Mouse (Mus musculus): ENCODE data around the gene Cnot2. TPM values are rescaled to one million over a fixed set of nuclear protein-coding genes. Genes with fewer than 3 reads are reported as not detected.

Cnot2 gene
- 37.8 and 38.8 TPM in 2 replicates for polyA plus RNA-seq (2015; fragmentation: Nextera tagmentation; extraction: Ambion mirVana)

DNA sequence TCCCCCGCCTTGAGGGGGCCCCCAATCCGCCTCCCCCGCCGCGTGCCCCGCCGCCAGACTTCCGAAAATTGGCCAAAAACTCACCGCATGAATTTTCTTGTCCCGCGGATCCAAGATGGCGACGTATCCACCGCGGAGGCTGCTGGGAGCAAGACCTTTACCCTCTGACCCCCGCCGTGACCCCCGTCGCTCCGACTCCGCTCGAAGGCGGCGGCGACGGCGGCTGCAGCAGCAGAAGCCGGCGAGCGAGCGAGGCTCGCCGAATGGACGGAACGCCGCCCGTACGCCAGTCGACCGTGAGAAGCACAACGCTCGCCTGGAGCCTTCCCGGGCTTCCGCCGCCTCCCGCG lies at the start of gene Cnot2:
Gene Cnot2 (minus strand): TSS at position 143 of the 350 bp plus-strand sequence.

DNA sequence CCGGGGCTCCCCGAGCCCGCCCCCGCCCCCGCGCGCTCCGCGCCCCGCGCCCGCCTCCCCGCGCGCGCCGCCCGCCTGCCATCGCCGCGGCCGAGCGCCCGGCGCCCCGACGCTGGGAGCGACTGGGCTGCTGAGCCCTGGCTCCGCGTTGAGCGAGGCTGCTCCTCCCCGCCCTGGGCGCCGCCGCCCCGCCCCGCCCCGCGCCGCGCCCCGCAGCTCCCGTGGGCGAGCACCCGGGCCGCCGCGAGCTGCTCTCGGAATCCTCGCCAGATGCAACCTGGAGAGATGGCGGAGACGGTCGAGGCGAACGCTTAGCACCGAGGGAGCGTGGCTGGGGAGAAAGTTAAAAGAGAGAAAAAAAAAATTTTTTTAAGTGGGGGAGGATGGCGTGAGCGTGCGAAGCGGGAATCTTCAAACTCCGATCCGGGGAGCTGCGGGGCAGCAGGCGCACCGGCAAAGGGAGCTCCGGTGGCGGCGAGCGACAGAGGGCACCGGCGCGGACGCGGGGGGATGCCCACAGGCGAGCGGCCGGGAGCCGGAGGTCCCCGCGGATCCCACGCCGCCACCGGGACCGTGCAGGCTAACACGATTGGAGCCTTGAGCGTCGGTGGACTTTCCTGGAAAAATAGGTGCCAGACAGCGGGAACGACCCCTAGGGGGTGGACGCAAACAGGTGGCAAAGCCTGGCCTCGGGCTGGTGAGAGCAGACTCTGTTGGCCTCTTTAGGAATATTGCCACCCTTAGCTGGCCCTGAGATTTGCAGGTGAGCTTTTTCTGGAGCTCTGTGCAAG lies 107.4 kb downstream of the Cnot2 start, which contains the start of gene Kcnmb4:
Gene Kcnmb4 (minus strand): TSS at position 120 of the 791 bp plus-strand sequence.

Other genes starting within 250 kb of the Cnot2 start
- gene Kcnmb4, start 107.6 kb downstream of the Cnot2 start, polyA plus RNA-seq (2015; fragmentation: Nextera tagmentation; extraction: Ambion mirVana): 0.34 and 0.53 TPM in 2 replicates

All from spleen, postnatal 0 days (tissue).